Mouse (Mus musculus) lung, adult 2 months (tissue): Measurements from ENCODE around the gene Fgd5. TPM values are rescaled to one million over a fixed set of nuclear protein-coding genes. Genes with fewer than 3 reads are reported as not detected.
A peak's percentile ranks its signal among the peaks of the same experiment; 100 is the strongest.

Source experiments
- DNase-seq: peaks from one replicate; pipeline ENCODE4 v3.0.0; 2022
- H3K4me1 ChIP-seq: fragments of 200-500 bp; 2 replicates; pipeline ENCODE4 v1.6.1; 2011; ENCODE audit warnings: low read length; ENCODE audit not compliant: control insufficient read depth, insufficient read depth
- H3K4me3 ChIP-seq: fragments of 200-500 bp; replicated peaks from 2 replicates; pipeline ENCODE3; 2011; ENCODE audit warnings: low read depth, mild to moderate bottlenecking, control low read depth, low read length; ENCODE audit errors: extremely low read depth
- CTCF ChIP-seq: fragments of 200-500 bp; IDR thresholded peaks from 2 replicates; pipeline ENCODE4 v1.5.1; 2011; ENCODE audit warnings: mild to moderate bottlenecking, low read length, control low read depth; ENCODE audit not compliant: insufficient read depth
- POLR2A ChIP-seq: fragments of 200-500 bp; IDR thresholded peaks from 2 replicates; pipeline ENCODE4 v1.6.1; 2011; ENCODE audit warnings: low read depth, mild to moderate bottlenecking, control low read depth, low read length, borderline replicate concordance; ENCODE audit errors: extremely low read depth
- WGBS: fragments of 180-500 bp; shearing (Covaris S2); methylation state at CpG from one replicate; pipeline ENCODE4 v1.1.7; 2018; 5-methylcytosine and 5-hydroxymethylcytosine counted together
- polyA plus RNA-seq: library from polyadenylated mRNA; depleted of rRNA; stranded (reverse); fragments of >200 nt; gene quantifications from 2 replicates; pipeline ENCODE4 v1.2.3, GENCODE M21; 2012

The Fgd5 gene
- polyA plus RNA-seq, 1 experiment: 32.6 TPM

DNA sequence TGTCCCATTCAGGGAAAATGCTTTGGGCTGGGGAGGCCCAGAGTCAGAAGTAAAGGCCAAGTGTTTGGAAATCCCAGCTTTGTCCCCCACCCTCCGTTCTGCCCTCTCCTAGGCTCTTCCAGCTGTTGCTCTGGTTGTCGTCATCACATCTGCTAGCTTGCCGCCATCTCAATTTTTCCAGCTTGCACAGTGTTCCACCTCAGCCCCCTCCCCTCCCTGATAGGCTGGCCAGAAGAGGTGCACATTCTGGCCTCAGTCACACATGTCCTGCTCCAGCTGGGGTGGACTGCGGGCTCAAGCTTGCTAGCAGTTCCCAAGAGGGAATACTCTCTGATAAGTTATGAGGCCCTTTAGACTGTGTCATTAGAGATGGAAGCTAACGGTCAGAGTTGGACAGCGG is 42.8 kb downstream of the Fgd5 start:
- DNase-seq: no peak
- WGBS: 74% methylated on average over 6 of the region's 6 CpGs
- no peak overlapping the region for H3K4me3 ChIP-seq
- TF ChIP-seq CTCF (no peak), POLR2A (no peak)
- peaks cover 5% of the 10 kb centered on the region; the same call in 1 of the 2 replicates for H3K4me1 ChIP-seq

DNA sequence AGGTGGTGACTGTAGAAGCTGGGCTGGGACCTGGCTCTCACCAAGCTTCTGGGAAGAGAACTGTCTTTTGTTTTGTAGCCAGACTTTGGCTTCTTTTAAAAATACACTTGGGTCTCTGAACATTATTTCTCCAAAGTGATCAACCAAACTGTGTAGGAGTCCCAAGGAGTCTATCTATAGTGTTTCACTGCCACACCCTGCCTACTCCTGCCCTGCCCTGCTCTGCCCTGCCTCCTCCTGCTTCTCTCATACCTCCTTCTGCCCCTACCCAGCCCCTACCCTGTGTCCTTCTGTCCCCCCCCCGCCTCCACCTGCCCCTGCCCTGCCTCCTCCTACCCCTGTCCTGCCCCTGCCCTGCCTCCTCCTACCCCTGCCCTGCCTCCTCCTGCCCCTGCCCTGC is 46.6 kb downstream of the Fgd5 start:
- no peak for DNase-seq
- Histone ChIP-seq H3K4me1 (no peaks in the 10 kb centered on the region), H3K4me3 (no peak overlapping the region)
- TF ChIP-seq POLR2A: no peak
- no peak for TF ChIP-seq CTCF
- WGBS: 33% methylated on average over 1 of the region's 1 CpGs

DNA sequence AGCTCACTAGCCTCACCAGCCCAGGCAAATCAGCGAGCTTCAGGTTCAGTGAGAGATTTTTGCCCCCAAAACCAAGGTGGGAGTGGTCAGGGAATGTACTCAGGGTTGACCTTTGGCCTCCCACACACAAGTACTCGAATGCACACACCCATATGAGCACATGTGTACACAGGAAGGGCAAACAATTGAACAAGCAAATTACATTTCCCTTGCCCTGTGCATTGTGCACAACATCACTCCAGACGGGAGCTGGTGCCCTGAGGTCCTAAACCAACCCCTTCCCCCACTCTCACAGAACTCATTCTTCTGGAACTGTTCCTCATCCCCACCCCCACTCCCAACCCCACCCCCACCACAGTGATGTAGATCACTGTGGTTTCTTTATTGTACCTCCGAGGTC is 48.7 kb downstream of the Fgd5 start:
- TF ChIP-seq POLR2A (no peak), CTCF (no peak)
- DNase-seq: no peak
- H3K4me1 ChIP-seq: no peaks in the 10 kb centered on the region
- no peak overlapping the region for H3K4me3 ChIP-seq
- WGBS: 56% methylated on average over 4 of the region's 4 CpGs

DNA sequence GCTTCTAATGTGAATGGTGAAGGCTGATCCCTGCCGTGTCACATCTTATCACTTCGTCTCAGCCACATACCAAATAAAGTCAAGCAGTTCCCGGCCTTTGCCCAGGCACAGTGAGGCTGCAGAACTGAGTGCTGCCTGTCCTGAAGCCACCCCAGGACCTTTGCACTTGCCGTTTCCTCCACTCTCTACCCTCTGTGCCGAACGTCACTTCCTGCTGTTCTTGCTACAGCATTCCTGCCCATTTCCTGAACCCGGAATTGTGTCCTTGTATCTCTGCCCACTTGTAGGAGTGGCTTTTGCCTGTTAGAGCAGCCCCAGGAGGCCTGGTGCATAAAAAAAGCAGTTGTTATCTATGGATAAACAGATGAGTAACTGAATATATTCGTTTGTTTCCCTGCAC is 52.0 kb downstream of the Fgd5 start:
- Histone ChIP-seq H3K4me1 (peaks cover 12% of the 10 kb centered on the region), H3K4me3 (no peak overlapping the region)
- WGBS: 44% methylated on average over 8 of the region's 8 CpGs
- no peak for TF ChIP-seq POLR2A
- TF ChIP-seq CTCF: no peak
- no peak for DNase-seq

DNA sequence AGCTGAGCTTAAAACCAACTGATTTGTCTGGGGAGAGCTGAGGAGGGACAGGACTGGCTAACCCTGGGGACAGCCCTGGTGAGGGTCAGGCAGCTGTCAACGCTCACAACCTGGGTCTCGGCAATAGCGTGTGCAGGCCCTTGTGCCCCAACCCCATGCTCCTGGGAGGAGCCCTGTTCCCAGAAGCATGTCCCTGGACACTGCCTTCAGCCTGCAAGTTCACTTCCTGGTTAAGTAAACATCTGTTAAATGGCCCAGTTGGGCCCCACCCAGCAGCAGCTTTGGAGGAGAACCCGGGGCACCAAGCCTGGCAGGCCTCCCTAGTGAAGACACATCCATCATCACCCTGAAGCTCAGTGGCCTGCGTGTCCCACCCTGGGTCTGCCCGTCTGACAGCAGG is 56.0 kb downstream of the Fgd5 start:
- DNase-seq: peak; percentile 49
- Histone ChIP-seq H3K4me1 (peaks cover 31% of the 10 kb centered on the region), H3K4me3 (no peak overlapping the region)
- 26% methylated on average over 6 of the region's 6 CpGs for WGBS
- TF ChIP-seq CTCF (no peak), POLR2A (no peak)

DNA sequence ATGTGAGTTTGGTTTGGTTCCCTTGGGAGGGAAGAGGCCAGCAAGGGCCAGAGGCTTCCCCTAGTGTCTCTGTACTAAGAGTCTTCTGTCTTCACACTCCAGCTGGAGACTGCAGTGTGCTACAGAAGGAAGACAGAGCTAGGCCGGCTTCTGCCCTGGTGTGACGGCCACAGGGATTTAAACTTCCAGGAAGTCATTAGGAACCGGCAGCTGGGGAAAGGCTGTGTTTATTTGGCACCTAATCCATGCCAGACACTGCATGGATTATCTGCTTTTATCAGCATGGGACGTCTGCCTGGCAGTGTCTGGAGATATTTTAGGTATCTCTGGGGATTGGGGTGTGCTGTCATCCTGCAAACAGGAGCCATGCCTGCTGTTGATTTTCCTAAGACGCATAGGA is 57.7 kb downstream of the Fgd5 start:
- 34% methylated on average over 5 of the region's 5 CpGs for WGBS
- no peak for DNase-seq
- TF ChIP-seq CTCF: no peak
- TF ChIP-seq POLR2A: no peak
- peaks cover 31% of the 10 kb centered on the region for H3K4me1 ChIP-seq
- H3K4me3 ChIP-seq: no peak overlapping the region

DNA sequence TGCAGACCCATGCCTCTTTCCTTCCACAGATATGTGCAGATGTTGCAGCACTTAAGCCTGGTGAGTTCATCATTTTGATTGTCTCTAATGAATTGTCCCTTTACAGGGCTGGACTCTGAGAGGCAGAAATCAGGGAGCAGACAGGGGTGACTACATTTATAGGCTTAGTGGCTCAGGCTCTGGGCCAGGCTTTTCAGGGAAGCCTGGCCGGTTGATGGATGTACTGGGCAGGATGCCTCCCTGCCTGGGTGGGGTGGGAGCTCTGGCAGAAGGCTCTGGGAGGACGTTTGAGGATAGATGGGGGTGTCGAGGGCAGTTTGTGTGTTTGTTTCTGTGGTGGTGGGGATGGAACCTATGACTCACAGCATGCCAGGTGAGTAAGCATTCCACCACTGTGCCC is 59.5 kb downstream of the Fgd5 start:
- 21% methylated on average over 3 of the region's 3 CpGs for WGBS
- DNase-seq: no peak
- Histone ChIP-seq H3K4me1 (peaks cover 36% of the 10 kb centered on the region), H3K4me3 (no peak overlapping the region)
- TF ChIP-seq POLR2A (no peak), CTCF (no peak)

DNA sequence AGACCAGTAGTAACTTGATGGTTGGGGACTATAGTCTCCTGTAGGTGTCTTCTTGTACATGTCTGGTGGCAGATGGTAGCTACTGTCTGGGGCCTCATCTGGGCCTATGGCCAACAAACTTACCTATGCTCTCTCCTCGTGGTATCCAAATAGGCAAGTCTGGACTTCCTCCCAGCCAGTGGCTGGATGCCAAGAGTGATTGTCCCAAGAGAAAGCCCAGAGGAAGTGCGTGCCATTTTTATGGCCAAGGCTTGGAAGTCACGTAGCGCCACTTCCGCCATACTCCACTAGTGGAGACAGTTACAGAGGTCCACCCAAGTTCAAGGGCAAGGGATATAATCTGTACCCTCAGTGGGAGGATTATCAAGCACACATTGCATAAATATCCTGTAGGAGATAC is 62.6 kb downstream of the Fgd5 start:
- DNase-seq: no peak
- Histone ChIP-seq H3K4me1 (peaks cover 18% of the 10 kb centered on the region; the same call in 1 of the 2 replicates), H3K4me3 (no peak overlapping the region)
- 39% methylated on average over 5 of the region's 5 CpGs for WGBS
- TF ChIP-seq CTCF: no peak
- no peak for TF ChIP-seq POLR2A

DNA sequence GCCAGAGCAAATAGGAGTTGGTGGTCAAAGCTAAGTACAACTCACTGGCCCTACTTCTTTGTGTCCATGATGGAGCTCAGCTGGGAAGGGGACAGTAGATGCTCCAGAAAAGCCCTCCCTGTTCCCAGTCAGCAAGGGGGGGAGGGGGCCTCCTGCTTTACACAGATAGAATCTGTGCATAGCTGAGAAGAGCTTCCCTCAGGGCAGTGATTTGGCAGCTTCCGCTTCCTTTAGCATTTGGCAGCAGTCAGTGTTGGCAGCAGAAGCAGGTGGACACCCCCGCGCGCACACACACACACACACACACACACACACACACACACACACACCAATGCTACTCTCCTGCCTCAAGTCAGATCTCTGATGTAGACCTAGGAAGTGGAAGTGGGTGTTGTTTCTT is 63.4 kb downstream of the Fgd5 start:
- peaks cover 17% of the 10 kb centered on the region; the same call in 1 of the 2 replicates for H3K4me1 ChIP-seq
- no peak overlapping the region for H3K4me3 ChIP-seq
- no peak for DNase-seq
- no peak for TF ChIP-seq POLR2A
- TF ChIP-seq CTCF: no peak
- 20% methylated on average over 4 of the region's 4 CpGs for WGBS

DNA sequence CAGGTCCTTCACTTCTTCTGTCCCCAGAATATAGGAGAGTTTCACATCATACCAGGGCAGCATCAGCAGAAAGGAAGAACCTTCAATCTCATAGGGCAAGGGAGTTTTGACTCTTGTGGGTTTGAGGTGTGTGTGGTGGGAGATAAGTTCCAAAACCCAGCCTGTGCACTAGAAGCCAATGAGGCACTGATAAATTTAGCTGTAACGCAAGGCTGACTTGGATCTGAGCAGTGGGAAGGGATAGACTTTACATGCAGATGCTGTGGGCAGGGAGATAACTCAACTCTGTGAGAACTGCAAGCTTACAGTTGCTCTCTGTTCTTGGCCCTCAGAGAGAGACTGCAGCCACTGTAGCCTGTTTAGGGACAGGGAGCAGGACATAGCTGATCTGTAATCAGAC is 64.2 kb downstream of the Fgd5 start:
- DNase-seq: no peak
- H3K4me3 ChIP-seq: no peak overlapping the region
- H3K4me1 ChIP-seq: peaks cover 10% of the 10 kb centered on the region; the same call in 1 of the 2 replicates
- TF ChIP-seq CTCF (no peak), POLR2A (no peak)
- WGBS: 85% methylated on average over 1 of the region's 1 CpGs
